Mouse (Mus musculus): ENCODE results near the gene Sf3a3. TPM values are rescaled to one million over a fixed set of nuclear protein-coding genes. Genes with fewer than 3 reads are reported as not detected.

Gene Sf3a3
- total RNA-seq (2014; rRNA removed) (46.3 and 54.4 TPM in 2 replicates), polyA plus RNA-seq (2015; fragmentation: Nextera tagmentation; extraction: Ambion mirVana) (68.3 and 84.1 TPM in 2 replicates)

DNA sequence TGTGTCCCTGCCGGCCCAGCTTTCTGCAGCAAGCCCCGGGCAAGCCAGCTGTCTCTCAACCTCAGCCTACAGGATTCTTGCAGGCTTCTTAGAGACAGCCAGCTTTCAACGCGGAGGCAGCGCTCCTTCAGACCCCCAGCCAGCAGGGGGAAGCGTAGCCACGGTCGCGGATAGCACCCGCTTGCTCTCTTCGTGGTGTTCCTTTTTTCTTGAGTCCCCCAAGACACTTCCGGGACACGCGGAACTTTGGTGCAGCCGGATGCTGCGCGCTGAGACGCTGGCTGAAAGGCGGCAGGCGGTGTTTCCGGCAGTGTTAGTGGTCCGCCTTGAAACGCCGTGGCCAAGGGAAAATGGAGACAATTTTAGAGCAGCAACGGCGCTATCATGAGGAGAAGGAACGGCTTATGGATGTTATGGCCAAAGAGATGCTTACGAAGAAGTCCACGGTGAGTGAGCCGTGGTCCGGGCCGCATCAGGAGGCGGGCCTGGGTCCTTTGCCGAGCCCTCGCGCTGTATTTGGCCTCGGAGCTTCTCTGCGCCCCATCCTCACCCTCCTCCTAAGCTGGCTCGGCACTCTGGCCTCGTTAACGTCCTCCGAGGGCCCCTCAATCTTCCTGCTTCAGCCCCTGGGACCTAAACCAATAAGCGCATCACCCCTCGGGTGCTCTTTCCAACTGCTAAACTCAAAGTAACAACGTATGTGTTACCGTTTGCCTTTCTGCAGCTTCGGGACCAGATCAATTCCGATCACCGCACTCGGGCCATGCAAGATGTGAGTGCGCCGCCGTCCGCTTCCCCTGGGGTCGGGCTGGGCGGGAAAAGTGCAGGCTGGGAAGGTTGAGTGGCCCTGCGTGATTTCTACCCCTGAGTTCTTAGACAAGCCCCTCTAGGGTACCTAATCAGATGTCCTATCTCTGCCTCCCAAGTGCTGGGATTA lies at the start of gene Sf3a3:
TSS of gene Sf3a3 (plus strand) at position 232 of the 937 bp plus-strand sequence.
- H3K9me3 ChIP-seq (ENCODE audit: low read length), result no peaks in the 10 kb centered on the region
- TF ChIP-seq CTCF (IDR thresholded peaks at IDR 0.05; ENCODE audit: low read depth), result peak; percentile 91
- H3K27me3 ChIP-seq (ENCODE audit: insufficient read depth, low read length), result no peaks in the 10 kb centered on the region
- peaks cover 33% of the 10 kb centered on the region for H3K36me3 ChIP-seq (ENCODE audit: insufficient read depth)
- peak within 1 kb of the TSS; percentile 90 for H3K4me2 ChIP-seq (ENCODE audit: low read depth)
- peak within 1 kb of the TSS; percentile 75 for H3K27ac ChIP-seq (ENCODE audit: low read depth, low read length)
- WGBS, result 2% methylated on average over 57 of the region's 57 CpGs
- peak within 1 kb of the TSS; percentile 63 for H3K9ac ChIP-seq
- H3K4me1 ChIP-seq (ENCODE audit: insufficient read depth), result peaks cover 9% of the 10 kb centered on the region; the same call in 1 of the 2 replicates
- ATAC-seq (peak; percentile 99), DNase-seq (peak; percentile 97)
- H3K4me3 ChIP-seq (ENCODE audit: low read depth, low read length), result peak within 1 kb of the TSS; percentile 54

DNA sequence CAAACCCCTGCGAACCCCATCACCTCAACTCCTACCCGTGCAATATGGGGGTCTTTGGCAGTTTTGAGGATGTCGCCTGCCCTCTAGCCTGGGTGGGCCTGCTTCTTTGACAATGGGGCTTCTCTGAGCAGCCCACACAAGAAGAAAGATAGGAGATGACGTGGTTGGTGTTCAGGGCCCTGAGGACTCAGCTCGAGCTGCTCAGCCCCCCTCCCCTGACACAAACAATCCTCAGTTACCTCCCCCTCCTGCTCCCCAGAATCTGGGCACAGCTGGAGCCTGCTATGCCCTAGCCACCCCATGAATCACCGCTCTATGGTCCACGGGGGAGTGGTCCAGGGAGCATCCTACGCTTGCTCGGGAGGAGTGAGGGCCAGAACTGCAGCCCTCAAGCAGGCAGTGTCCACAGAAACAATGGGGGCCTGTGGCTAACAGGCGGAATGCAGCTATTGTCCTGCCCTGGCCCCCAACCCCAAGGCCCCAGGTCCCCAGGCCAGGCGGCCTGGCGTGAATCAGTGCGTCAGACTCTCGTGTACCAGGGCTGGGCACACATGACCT lies 47.0 kb upstream of the Sf3a3 start:
- ATAC-seq (no peak), DNase-seq (no peak)
- 35% methylated on average over 14 of the region's 14 CpGs for WGBS
- H3K4me1 ChIP-seq (ENCODE audit: insufficient read depth), result peaks cover 14% of the 10 kb centered on the region
- no peak overlapping the region for H3K4me2 ChIP-seq (ENCODE audit: low read depth)
- no peak overlapping the region for H3K9ac ChIP-seq
- H3K27ac ChIP-seq (ENCODE audit: low read depth, low read length), result no peak overlapping the region
- no peak overlapping the region for H3K4me3 ChIP-seq (ENCODE audit: low read depth, low read length)
- no peaks in the 10 kb centered on the region for H3K36me3 ChIP-seq (ENCODE audit: insufficient read depth)
- TF ChIP-seq CTCF (IDR thresholded peaks at IDR 0.05; ENCODE audit: low read depth), result no peak
- H3K27me3 ChIP-seq (ENCODE audit: insufficient read depth, low read length), result no peaks in the 10 kb centered on the region
- no peaks in the 10 kb centered on the region for H3K9me3 ChIP-seq (ENCODE audit: low read length)

- WGBS, result 16% methylated on average over 8 of the region's 8 CpGs
- DNase-seq (no peak), ATAC-seq (peak; percentile 24; the same call in 1 of the 2 replicates)
- Histone ChIP-seq H3K4me1 (ENCODE audit: insufficient read depth) (peaks cover 19% of the 10 kb centered on the region), H3K9ac (no peak overlapping the region), H3K4me3 (ENCODE audit: low read depth, low read length) (no peak overlapping the region), H3K27ac (ENCODE audit: low read depth, low read length) (no peak overlapping the region), H3K4me2 (ENCODE audit: low read depth) (no peak overlapping the region), H3K36me3 (ENCODE audit: insufficient read depth) (no peaks in the 10 kb centered on the region), H3K27me3 (ENCODE audit: insufficient read depth, low read length) (no peaks in the 10 kb centered on the region), H3K9me3 (ENCODE audit: low read length) (no peaks in the 10 kb centered on the region)
- no peak for TF ChIP-seq CTCF (IDR thresholded peaks at IDR 0.05; ENCODE audit: low read depth)
Measured at GRCm38 (mm10) chr4:124668078-124668477, 46.5 kb upstream of the Sf3a3 start.

DNA sequence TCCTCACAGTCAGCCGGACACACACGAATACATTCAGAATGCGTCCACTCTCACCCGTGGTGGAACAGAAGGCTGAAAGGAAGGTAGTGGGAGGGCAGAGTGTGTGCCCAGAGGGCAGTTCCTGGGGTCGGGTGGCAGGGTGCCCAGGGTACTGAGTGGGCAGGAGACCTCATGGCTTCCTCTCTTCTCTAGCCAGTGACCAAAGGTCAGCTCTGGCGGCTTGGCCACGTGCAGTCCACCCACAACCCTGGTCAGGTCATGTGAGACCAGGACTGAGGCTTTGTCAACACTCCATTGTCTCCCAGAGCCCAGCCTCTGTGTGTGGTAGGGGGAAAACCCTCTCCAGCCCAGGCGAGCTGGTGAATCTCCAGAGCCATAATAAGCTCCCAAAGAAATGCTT lies 44.3 kb upstream of the Sf3a3 start:
- ATAC-seq, result no peak
- Histone ChIP-seq H3K4me1 (ENCODE audit: insufficient read depth) (peaks cover 19% of the 10 kb centered on the region), H3K9ac (no peak overlapping the region)

DNA sequence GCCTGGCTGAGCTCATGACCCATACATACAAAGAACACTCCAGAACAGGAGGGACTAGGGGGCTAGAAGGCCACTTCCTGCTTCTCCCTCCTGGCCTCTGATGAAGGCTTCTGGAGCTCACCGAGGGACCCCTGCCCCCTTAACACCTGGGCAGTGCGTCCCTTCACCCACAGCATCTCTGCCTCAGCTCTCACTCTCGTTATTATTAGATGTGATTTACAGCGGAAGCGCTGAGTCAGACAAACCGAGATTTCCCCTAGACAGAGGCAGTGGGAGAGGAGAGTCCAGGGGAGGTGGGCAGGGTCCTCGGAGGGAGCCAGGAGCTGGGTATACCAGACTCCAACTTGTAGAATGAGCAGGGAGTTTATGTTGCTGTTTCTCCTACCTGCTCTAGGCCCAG lies 43.0 kb upstream of the Sf3a3 start:
- Histone ChIP-seq H3K4me3 (ENCODE audit: low read depth, low read length) (no peak overlapping the region), H3K27me3 (ENCODE audit: insufficient read depth, low read length) (0 out of 2 replicates have a peak, but pooled peaks cover 5% of the 10 kb centered on the region), H3K4me2 (ENCODE audit: low read depth) (0 out of 2 replicates have a peak overlapping the region, but pooled peaks have one; percentile 61), H3K9ac (no peak overlapping the region), H3K27ac (ENCODE audit: low read depth, low read length) (no peak overlapping the region), H3K4me1 (ENCODE audit: insufficient read depth) (peaks cover 19% of the 10 kb centered on the region), H3K36me3 (ENCODE audit: insufficient read depth) (0 out of 2 replicates have a peak, but pooled peaks cover 5% of the 10 kb centered on the region), H3K9me3 (ENCODE audit: low read length) (no peaks in the 10 kb centered on the region)
- DNase-seq (no peak), ATAC-seq (no peak)
- 39% methylated on average over 7 of the region's 7 CpGs for WGBS
- no peak for TF ChIP-seq CTCF (IDR thresholded peaks at IDR 0.05; ENCODE audit: low read depth)

More for the DNA sequence above, 44.3 kb upstream of the Sf3a3 start:
- TF ChIP-seq CTCF (IDR thresholded peaks at IDR 0.05; ENCODE audit: low read depth), result no peak
- Histone ChIP-seq H3K9me3 (ENCODE audit: low read length) (no peaks in the 10 kb centered on the region), H3K4me2 (ENCODE audit: low read depth) (no peak overlapping the region), H3K36me3 (ENCODE audit: insufficient read depth) (no peaks in the 10 kb centered on the region), H3K27me3 (ENCODE audit: insufficient read depth, low read length) (0 out of 2 replicates have a peak, but pooled peaks cover 5% of the 10 kb centered on the region), H3K4me3 (ENCODE audit: low read depth, low read length) (no peak overlapping the region), H3K27ac (ENCODE audit: low read depth, low read length) (no peak overlapping the region)
- 66% methylated on average over 8 of the region's 8 CpGs for WGBS
- no peak for DNase-seq

DNA sequence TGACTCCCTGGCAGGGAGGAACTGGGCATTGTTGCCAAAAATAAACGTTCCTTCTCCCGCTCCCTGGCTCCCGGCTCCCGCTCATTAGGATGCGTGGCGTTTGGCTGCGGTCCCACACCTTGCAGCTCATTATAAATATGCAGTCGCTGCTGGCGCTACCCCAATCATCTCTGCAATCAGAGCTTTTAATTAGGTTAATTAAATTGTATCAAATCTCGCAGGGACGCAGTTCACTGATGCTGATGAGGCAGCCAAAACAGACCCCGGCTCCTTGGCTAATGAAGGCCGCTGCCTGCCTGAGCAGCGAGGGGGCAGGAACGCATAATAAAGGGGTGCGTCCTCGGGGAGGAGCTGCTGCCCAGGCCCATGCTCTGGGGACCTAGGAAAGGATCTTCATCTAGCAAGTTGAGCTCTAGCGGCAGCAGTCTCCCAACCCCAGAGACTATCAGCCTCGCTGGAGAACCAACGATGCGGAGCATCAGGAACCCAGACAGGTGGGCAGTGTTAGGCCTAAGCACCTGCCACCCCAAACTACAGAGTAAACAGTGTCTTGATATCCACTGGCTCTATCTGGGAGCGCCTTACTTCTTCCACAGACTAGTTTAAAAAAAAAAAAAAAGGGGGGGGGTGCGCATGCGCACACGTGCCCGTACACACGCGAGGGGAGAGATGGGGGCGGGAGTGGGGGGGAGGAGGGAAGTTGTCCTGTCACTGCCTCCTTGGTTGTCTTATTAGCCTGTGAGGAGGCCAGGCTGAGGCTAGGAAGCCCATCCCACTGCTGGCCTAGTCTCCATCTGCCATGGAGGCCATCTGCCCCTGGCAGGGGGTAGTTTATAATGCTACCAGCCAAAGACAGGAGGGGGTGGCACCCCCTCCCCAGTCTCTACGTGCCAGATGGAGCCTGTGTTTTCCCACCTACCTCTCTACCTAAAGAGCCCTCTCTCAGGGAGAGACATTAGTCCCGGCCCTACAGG lies 41.9 kb upstream of the Sf3a3 start:
- 3% methylated on average over 24 of the region's 31 CpGs for WGBS
- ATAC-seq (peak; percentile 69), DNase-seq (peak; percentile 89)
- 0 out of 2 replicates have a peak, but pooled peaks cover 5% of the 10 kb centered on the region for H3K27me3 ChIP-seq (ENCODE audit: insufficient read depth, low read length)
- peak overlapping the region; percentile 61 for H3K4me2 ChIP-seq (ENCODE audit: low read depth)
- TF ChIP-seq CTCF (IDR thresholded peaks at IDR 0.05; ENCODE audit: low read depth), result peak; percentile 19; the same call in 1 of the 2 replicates
- H3K36me3 ChIP-seq (ENCODE audit: insufficient read depth), result peaks cover 8% of the 10 kb centered on the region
- no peaks in the 10 kb centered on the region for H3K9me3 ChIP-seq (ENCODE audit: low read length)
- H3K4me1 ChIP-seq (ENCODE audit: insufficient read depth), result peaks cover 19% of the 10 kb centered on the region
- H3K27ac ChIP-seq (ENCODE audit: low read depth, low read length), result peak overlapping the region; percentile 35
- H3K4me3 ChIP-seq (ENCODE audit: low read depth, low read length), result peak overlapping the region; percentile 26
- H3K9ac ChIP-seq, result peak overlapping the region; percentile 14

Measured in forebrain, postnatal 0 days (tissue).